Mouse (Mus musculus): ENCODE data around the gene Stmn3.

- no peak for TF ChIP-seq CHD2 (IDR thresholded peaks at IDR 0.05; ENCODE audit: low read length)
- no peak for TF ChIP-seq MAX (IDR thresholded peaks at IDR 0.05; ENCODE audit: low read length)
- no peak for TF ChIP-seq JUND (conservative IDR thresholded peaks at IDR 0.05; ENCODE audit: low read depth, low read length)
- TF ChIP-seq TBP (conservative IDR thresholded peaks at IDR 0.05; ENCODE audit: low read depth, low read length): no peak
- no peak for TF ChIP-seq CTCF (conservative IDR thresholded peaks at IDR 0.05 in 1 of 2, IDR thresholded peaks at IDR 0.05 in 1 of 2; ENCODE audit: low read depth in 2 of 2, low read length in 2 of 2)
- no peak for TF ChIP-seq USF1 (IDR thresholded peaks at IDR 0.05; ENCODE audit: low read depth, low read length)
- no peak for TF ChIP-seq ELF1 (IDR thresholded peaks at IDR 0.05; ENCODE audit: low read depth, low read length)
- TF ChIP-seq MAZ (IDR thresholded peaks at IDR 0.05; ENCODE audit: low read depth, low read length): no peak
- no peak for TF ChIP-seq SIN3A (IDR thresholded peaks at IDR 0.05; ENCODE audit: low read length)
- no peak for TF ChIP-seq RAD21 (IDR thresholded peaks at IDR 0.05; ENCODE audit: low read depth, low read length)
- TF ChIP-seq POLR2A (IDR thresholded peaks at IDR 0.05; ENCODE audit: low read depth, low read length): no peak
- TF ChIP-seq SMC3 (IDR thresholded peaks at IDR 0.05; ENCODE audit: low read depth, low read length): no peak
- TF ChIP-seq EP300 (IDR thresholded peaks at IDR 0.05; ENCODE audit: low read length): no peak
- TF ChIP-seq E2F4 (IDR thresholded peaks at IDR 0.05; ENCODE audit: insufficient replicate concordance, low read depth, low read length): no peak
Observed at GRCm38 (mm10) chr2:181322136-181322535, 7.8 kb upstream of the Stmn3 start.

All from CH12.LX (cell line).